Mouse (Mus musculus) MEL (cell line): ENCODE measurements around the gene Elob.

ENCODE experiments used
- CTCF ChIP-seq, 3 experiments: IDR thresholded peaks in 2 of 3; conservative IDR thresholded peaks in 1 of 3; 2 replicates each; pipeline ENCODE4 v1.5.1; 2011 to 2012; ENCODE audit warnings: low read length in 3 of 3, low read depth in 2 of 3, mild to moderate bottlenecking in 2 of 3, improper control_type of control experiment in 1 of 3, inconsistent platforms in 1 of 3, mixed read lengths in 1 of 3, moderate library complexity in 1 of 3; ENCODE audit not compliant: control insufficient read depth in 1 of 3, insufficient read depth in 1 of 3, poor library complexity in 1 of 3, severe bottlenecking in 1 of 3
- EP300 ChIP-seq, 2 experiments: IDR thresholded peaks; 2 replicates each; pipeline ENCODE4 v1.6.1; 2011; ENCODE audit warnings: improper control_type of control experiment in 2 of 2, low read length in 2 of 2, low read depth in 1 of 2, mild to moderate bottlenecking in 1 of 2
- GATA1 ChIP-seq: IDR thresholded peaks from 2 replicates; pipeline ENCODE4 v1.6.1; 2011; ENCODE audit warnings: low read depth, low read length, improper control_type of control experiment
- MAX ChIP-seq: IDR thresholded peaks from 2 replicates; pipeline ENCODE4 v1.6.1; 2011; ENCODE audit warnings: low read length, improper control_type of control experiment
- ZNF384 ChIP-seq: IDR thresholded peaks from 2 replicates; pipeline ENCODE4 v1.6.1; 2012; ENCODE audit warnings: low read depth, mild to moderate bottlenecking, inconsistent platforms, low read length, improper control_type of control experiment

DNA sequence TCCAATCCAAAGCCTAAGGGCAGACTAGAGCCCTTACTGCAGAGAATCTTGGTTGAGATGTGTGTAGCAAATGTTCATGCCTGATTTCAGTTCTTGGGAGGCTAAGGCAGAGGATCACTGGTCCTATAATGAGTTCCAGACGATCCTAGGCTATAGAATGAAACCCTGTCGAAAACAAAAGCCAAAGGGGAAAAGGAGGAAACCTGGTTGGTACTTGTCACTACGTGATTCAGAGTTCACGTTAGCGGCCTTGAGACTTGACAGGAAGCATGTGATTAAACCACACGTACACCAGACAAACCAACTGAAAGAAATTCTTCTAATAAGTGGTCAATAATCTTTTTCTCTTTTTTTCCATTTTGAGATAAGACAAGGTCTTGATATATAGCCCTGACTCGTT, 31.6 kb downstream of the Elob start:
- TF ChIP-seq EP300 (IDR thresholded peaks at IDR 0.05; ENCODE audit: low read depth in 1 of 2, low read length in 2 of 2): no peak
- TF ChIP-seq GATA1: no peak
- no peak for TF ChIP-seq MAX
- TF ChIP-seq ZNF384: no peak
- no peak for TF ChIP-seq CTCF (IDR thresholded peaks at IDR 0.05 in 2 of 3, conservative IDR thresholded peaks at IDR 0.05 in 1 of 3; ENCODE audit: control insufficient read depth in 1 of 3, insufficient read depth in 1 of 3, low read depth in 2 of 3, low read length in 3 of 3, poor library complexity in 1 of 3, severe bottlenecking in 1 of 3)
